Comparison of ENCODE assay signal across 12 mouse cellular contexts in genomic region chr2:146470947-146471346, GRCm38 (mm10). TPM values are rescaled to one million over a fixed set of nuclear protein-coding genes. Genes with fewer than 3 reads are reported as not detected.
A peak's percentile ranks its signal among the peaks of the same experiment; 100 is the strongest.
DNase-seq lines count a peak whose midpoint lies in the region; ATAC-seq lines count a peak whose summit lies in the region.
"Had no signal": no experiment of that assay in that cellular context is flagged by ENCODE, and none has a peak within 500 bp of the region (broad histone marks: within the 10 kb centered on the region; RNA-seq: fewer than 3 reads in every experiment).

No protein-coding gene starts in this region.

- no peaks in the 10 kb centered on the region for H3K9me3 ChIP-seq in liver, embryonic 15.5 days (replicated peaks)
- H3K9me3 ChIP-seq: hindbrain, embryonic 13.5 days had no signal

- H3K4me3 ChIP-seq in liver, embryonic 15.5 days (replicated peaks), result no peak overlapping the region
- H3K4me3 ChIP-seq: erythroblast, embryonic 14.5 days; hindbrain, embryonic 13.5 days had no signal

- WGBS in liver, embryonic 15.5 days (ENCODE audit: insufficient replicate concordance), result 16% methylated on average over 5 of the region's 5 CpGs

- no peak overlapping the region for H3K9ac ChIP-seq in liver, embryonic 15.5 days
- H3K9ac ChIP-seq: hindbrain, embryonic 13.5 days had no signal

- DNase-seq in cerebellum, postnatal 10 days, result peak; percentile 38 to 40
- peak; percentile 37 for DNase-seq in left cerebral cortex, postnatal 4 days
- no peak for DNase-seq in left cerebral cortex, adult 11 months (ENCODE audit: low spot score)
- DNase-seq in right cerebral cortex, postnatal 14 days, result no peak
- no peak for DNase-seq in thymus, postnatal 0 days (ENCODE audit: low spot score)
- DNase-seq: cerebellum, postnatal 36 days; right cerebral cortex, adult 18-20 months had no signal

- peaks cover 18% of the 10 kb centered on the region for H3K4me1 ChIP-seq in liver, embryonic 15.5 days (replicated peaks)

- ATAC-seq in cerebellum, adult (ENCODE audit: insufficient number of reproducible peaks, low FRiP score, low TSS enrichment), result no peak
- peak; percentile 76 for ATAC-seq in erythroid progenitor cell, adult 5-6 weeks (replicated peaks; ENCODE audit: low FRiP score, poor library complexity, severe bottlenecking)
- ATAC-seq in liver, embryonic 15.5 days (ENCODE audit: insufficient read depth), result peak; percentile 47

- H3K27me3 ChIP-seq in liver, embryonic 15.5 days, result no peaks in the 10 kb centered on the region
- H3K27me3 ChIP-seq: hindbrain, embryonic 13.5 days had no signal

- no peak overlapping the region for H3K27ac ChIP-seq in liver, embryonic 15.5 days (replicated peaks)
- H3K27ac ChIP-seq: hindbrain, embryonic 13.5 days had no signal

- H3K36me3 ChIP-seq in liver, embryonic 15.5 days (replicated peaks), result no peaks in the 10 kb centered on the region
- H3K36me3 ChIP-seq: hindbrain, embryonic 13.5 days had no signal

- intact Hi-C loops in left cerebral cortex, postnatal 4 days (cut with DNase I), result loop anchor here (2.0 kb wide), 1 partner anchor 142 kb away; no protein-coding TSS in a partner anchor

- H3K4me2 ChIP-seq in liver, embryonic 15.5 days, result no peak overlapping the region
- H3K4me2 ChIP-seq: hindbrain, embryonic 13.5 days had no signal

RNA-seq across cellular contexts. Expression of gene Ralgapa2, which starts 41.2 kb away (rescaled TPM):
- total RNA-seq in left cerebral cortex, postnatal 4 days (2021), result 10 to 100 TPM; 42.1 to 42.5 TPM
- 18.4 and 33.1 TPM in 2 replicates for total RNA-seq in erythroid progenitor cell, adult 5-6 weeks (2015; ENCODE audit: low replicate concordance)
- total RNA-seq in erythroid progenitor cell, adult 5-6 weeks (2017; ENCODE audit: low replicate concordance), result 22.6 and 23.8 TPM in 2 replicates
- polyA plus RNA-seq in liver, embryonic 15.5 days (2015; fragmentation: Nextera tagmentation; extraction: Ambion mirVana), result 3.5 and 6.6 TPM in 2 replicates
- 5.1 and 5.5 TPM in 2 replicates for polyA plus RNA-seq in thymus, postnatal 0 days (2015; fragmentation: Nextera tagmentation; extraction: Ambion mirVana)

Comparison
In these comparisons a context has a peak if more than half of its experiments do, and no peak if none do; other contexts are left out.
1. DNase-seq: peak in cerebellum, postnatal 10 days (2 of 2) and left cerebral cortex, postnatal 4 days (single experiment); none in left cerebral cortex, adult 11 months (single experiment), right cerebral cortex, postnatal 14 days (single experiment) and thymus, postnatal 0 days (single experiment).